Mouse (Mus musculus): Measurements from ENCODE around the gene Spint2. TPM values are rescaled to one million over a fixed set of nuclear protein-coding genes. Genes with fewer than 3 reads are reported as not detected.
A peak's percentile ranks its signal among the peaks of the same experiment; 100 is the strongest.
"Not testable (repeated sequence)": the region's sequence is repeated elsewhere in the genome, so short reads cannot be mapped to it uniquely, and the experiment has no call there.

The Spint2 gene
- total RNA-seq, 2 experiments from 2014 or later = 25.3 to 31.0 TPM

- peak; percentile 72 to 76 for DNase-seq (ENCODE audit: low spot score in 2 of 2)
Measured at GRCm38 (mm10) chr7:29211415-29212198, 70.1 kb downstream of the Spint2 start.

- DNase-seq (ENCODE audit: low spot score in 2 of 2) = not testable (repeated sequence)
Measured at GRCm38 (mm10) chr7:29211013-29211412, 70.7 kb downstream of the Spint2 start.

Other genes starting within 250 kb of the Spint2 start
- 10 to 100 TPM; 12.6 to 13.7 TPM for gene Ryr1, start 156.7 kb downstream of the Spint2 start, total RNA-seq (2021)
- 1 to 10 TPM; 2.2 to 3.6 TPM for gene Rasgrp4, start 147.1 kb downstream of the Spint2 start, total RNA-seq (2021)
- gene Fam98c, start 125.7 kb downstream of the Spint2 start, total RNA-seq (2021) = 10 to 100 TPM; 28.6 to 35.6 TPM
- 1 to 10 TPM; 1.0 to 1.2 TPM for gene Ggn, start 111.7 kb downstream of the Spint2 start, total RNA-seq (2021)
- gene Spred3, start 111.5 kb downstream of the Spint2 start, total RNA-seq (2021) = 10 to 100 TPM; 40.7 to 46.8 TPM
- gene Psmd8, start 101.2 kb downstream of the Spint2 start, total RNA-seq (2021) = 100 to 1,000 TPM; 176 to 182 TPM
- gene Catsperg1, start 67.9 kb downstream of the Spint2 start, total RNA-seq (2021) = 1 to 10 TPM; 2.5 to 2.9 TPM
- gene Kcnk6, start 49.4 kb downstream of the Spint2 start, total RNA-seq (2021) = 1 to 10 TPM; 2.9 to 3.5 TPM
- 10 to 100 TPM; 42.8 to 47.8 TPM for gene Yif1b, start 43.6 kb downstream of the Spint2 start, total RNA-seq (2021)
- under 1 TPM in 1 of 2 experiments, not detected in 1; 0.29 TPM for gene 2200002D01Rik, start 33.4 kb downstream of the Spint2 start, total RNA-seq (2021)
- gene Ppp1r14a, start 7.4 kb upstream of the Spint2 start, total RNA-seq (2021) = 1 to 10 TPM; 2.0 to 3.2 TPM
- 100 to 1,000 TPM; 129 to 138 TPM for gene Dpf1, start 22.0 kb upstream of the Spint2 start, total RNA-seq (2021)
- 100 to 1,000 TPM; 122 to 125 TPM for gene Sipa1l3, start 236.7 kb upstream of the Spint2 start, total RNA-seq (2021)

Data from layer of hippocampus, postnatal 10 days (tissue).